Mouse (Mus musculus): ENCODE results near the gene Desi1.

DNA sequence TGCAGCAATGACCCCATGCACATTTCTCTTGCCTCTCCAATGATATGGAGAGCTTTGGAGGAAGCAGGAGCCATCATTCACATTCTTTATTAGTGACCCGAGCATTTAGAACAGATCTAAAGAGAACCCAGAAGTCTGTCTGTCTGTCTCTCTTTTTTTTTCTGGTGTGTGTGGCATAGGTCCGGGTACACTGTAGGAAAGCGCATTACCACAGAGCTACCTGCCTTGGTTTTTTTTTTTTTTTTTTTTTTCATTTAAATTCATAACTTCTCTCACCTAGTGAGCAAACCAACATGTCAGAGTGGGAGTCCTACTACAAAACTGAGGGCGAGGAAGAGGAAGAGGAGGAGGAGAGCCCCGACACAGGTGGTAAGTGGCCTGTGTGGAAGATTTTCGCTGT, 16.8 kb downstream of the Desi1 start:
- no peak for TF ChIP-seq POLR2A (IDR thresholded peaks at IDR 0.05; ENCODE audit: insufficient read depth, low read depth, low read length)
- TF ChIP-seq CTCF (IDR thresholded peaks at IDR 0.05) = no peak
- TF ChIP-seq EP300 (IDR thresholded peaks at IDR 0.05; ENCODE audit: insufficient read depth, low read depth, low read length) = no peak
